Mouse (Mus musculus) right cerebral cortex, adult 18-20 months (tissue): ENCODE data around the gene Dock2.
A peak's percentile ranks its signal among the peaks of the same experiment; 100 is the strongest.

Source experiments
- DNase-seq: peaks from one replicate; pipeline ENCODE4 v3.0.0; 2022; ENCODE audit warnings: mixed read lengths

Gene Dock2

DNA sequence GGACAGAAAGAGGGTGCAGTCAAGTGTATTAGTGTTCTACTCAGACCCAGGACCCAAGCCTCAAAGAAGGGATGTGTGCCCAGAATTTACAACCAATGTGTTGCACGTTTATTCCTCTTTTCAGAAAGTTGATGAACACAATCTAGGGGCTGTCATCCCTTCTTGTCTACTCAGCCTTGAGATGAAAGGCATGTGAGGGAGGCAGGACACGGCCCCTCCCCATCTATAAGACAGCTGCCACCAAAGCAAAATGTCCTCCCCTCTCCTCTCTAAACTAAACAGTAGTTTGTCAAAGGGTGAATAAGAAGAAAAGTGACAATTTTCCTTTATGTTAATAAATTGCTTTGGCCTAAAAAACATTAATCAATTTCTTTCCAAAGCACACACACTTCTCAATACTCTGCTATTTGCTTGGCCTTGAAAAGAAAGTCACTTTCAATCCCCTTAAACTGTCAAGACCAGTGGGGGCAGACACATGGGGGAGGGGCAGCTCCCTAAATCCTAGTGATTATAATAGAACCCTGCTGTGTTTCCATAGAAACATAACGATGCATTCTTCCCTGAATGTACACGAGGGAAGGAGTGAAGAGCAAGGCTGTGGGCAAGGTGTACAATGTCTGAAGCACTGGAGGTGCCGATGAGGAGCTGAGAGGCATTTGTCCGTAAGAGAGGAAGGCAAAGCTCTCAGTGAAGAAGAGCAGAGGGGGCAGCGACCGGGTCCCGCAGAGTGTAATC is 367.6 kb downstream of the Dock2 start:
- no peak for DNase-seq

DNA sequence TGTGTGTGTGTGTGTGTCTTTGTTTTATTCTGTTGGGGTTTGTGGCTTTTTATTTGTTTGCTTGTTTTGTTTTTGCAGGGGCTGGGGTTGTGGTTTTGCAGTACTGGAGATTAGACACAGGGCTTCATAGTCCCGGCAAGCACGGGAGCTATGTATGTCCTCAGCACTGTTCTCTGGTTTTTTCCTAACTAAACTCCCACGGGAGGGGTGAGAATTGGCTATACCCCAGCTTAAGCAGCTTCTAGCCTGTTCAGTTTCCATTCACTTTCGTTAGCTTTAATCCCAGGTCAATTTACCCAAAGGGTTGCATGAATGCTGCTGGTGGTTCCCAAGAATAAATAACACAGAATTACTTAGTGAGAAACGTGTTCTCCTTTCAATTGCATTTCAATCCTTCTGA is 376.8 kb downstream of the Dock2 start:
- DNase-seq: no peak

DNA sequence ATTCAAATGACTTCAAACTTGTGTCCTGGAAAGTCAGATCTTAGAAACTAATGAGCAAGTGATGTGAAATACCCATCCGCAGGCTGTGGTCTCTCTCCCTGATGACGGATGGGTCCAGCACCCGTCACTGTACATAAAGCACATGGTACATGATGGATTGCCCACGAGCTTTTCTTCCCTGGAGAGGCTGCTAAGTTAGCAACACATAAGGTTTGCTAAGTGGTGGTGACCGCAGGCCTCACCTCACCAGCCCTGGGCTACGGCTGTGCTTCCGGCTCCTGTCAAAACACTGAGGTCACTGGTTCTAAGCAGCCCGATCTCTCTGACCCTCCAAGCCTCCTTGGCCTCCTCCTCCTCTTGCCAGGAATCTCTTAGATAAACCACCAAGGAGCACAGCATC is 377.4 kb downstream of the Dock2 start:
- no peak for DNase-seq

DNA sequence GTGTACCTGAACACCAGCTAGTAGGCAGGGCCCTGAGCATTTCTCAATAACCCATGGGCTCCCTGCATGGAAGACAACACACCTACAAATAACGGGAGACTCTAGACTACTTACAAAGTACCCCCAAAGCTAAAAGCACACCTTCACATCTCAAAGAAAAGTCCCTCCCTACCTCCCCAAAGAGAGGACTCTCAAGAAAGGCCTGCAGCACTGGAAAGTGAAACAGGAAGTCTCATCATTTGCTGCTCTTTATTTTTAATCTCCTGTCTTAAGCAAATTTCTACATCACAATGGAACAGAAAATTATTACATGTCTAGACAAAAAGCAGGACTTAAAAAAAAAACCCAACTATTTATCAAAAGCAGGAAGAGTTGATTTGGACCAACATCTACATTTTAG is 378.4 kb downstream of the Dock2 start:
- DNase-seq: no peak

DNA sequence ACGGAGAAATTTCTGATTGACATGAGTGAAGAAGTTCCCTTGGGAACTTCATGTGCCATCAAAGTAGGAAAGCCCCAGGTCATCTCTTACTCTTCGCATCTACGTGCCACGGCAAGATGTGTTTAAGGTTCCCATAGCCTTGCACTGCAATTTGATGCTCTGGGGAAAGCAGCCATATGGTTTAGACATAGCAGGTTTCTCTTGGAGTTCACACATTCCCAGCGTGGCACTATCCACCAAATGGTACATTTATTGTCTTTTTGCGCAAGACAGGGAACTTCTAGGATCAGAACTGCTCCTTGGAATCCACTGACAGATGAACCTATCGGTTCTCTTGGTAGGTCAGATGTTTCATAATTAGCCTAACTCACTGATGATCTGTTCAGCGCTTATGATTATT is 382.3 kb downstream of the Dock2 start:
- DNase-seq: no peak

DNA sequence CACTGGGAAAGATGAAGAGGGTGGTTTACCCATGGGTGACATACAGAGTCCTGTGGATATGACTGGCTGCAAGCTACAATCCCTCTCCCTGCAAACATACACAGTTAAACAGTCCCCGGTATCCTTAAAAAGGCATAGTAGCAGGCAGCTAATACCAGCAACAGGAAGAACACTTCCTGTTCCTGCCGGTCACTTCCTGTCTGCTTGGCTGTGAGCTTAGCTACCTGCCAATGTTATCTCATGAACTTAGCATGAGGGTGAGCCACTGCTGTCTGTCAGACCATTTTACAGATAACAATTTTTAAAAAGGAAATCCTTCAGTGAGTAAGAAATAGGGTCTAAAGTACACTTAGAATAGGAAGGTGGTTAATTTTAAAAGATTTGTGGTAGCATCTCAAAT is 385.1 kb downstream of the Dock2 start:
- no peak for DNase-seq

DNA sequence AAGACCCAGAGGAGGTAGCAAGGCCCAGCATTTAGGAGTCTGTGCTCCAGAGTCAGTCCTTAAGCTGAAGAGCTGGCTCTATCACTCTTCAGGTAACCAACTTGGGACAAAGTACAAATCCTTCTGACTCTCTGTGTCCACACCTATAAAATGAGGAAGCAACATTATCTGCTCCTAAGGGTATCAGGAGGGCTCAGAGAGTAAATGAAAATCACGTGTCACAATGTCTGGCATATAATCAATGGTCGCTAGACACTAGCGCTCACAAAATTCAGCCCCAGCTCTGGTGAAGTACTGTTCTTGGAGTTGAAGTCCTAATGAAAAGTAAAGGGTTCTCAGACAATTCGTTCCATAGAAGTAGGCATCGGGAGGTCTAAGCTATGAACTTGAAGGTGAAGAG is 386.0 kb downstream of the Dock2 start:
- DNase-seq: no peak

DNA sequence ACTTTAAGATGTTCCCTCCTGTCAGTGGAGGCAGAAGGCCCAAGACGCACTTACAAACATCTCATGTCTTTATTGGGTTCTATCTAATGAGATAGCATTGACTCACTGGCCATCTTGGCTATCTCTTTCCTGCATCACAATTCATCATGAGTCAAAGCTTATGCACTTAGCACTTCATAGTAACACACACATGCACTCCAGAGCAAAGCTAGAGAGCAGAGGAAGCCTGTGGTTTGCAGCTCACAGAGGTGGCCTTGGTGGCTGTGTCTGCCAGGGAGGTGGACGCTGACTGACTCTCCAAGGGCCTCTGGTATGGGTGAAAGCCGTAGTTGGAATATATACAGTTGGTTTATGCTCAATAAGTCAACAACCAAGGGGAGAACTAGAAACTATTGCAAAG is 387.9 kb downstream of the Dock2 start:
- DNase-seq: no peak

DNA sequence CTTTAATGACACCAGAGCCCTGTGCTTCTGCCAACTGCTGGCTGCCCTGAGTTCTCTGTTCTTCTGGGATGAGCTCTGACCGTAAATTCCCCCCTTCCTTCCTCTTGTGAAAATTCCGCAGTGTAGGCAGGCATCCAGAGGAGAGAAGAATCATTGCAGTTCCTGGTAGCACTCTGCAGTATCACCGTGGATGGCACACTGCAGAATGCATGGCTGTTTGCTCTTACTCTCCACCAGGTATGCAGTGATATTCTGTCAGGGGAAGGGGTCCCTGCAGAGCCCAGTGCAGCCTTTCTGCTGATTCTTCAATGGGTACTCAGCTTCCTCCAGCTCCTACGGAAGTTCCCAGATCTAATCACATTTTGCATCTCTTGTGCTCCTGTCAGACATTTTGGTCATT is 391.6 kb downstream of the Dock2 start:
- DNase-seq: no peak

DNA sequence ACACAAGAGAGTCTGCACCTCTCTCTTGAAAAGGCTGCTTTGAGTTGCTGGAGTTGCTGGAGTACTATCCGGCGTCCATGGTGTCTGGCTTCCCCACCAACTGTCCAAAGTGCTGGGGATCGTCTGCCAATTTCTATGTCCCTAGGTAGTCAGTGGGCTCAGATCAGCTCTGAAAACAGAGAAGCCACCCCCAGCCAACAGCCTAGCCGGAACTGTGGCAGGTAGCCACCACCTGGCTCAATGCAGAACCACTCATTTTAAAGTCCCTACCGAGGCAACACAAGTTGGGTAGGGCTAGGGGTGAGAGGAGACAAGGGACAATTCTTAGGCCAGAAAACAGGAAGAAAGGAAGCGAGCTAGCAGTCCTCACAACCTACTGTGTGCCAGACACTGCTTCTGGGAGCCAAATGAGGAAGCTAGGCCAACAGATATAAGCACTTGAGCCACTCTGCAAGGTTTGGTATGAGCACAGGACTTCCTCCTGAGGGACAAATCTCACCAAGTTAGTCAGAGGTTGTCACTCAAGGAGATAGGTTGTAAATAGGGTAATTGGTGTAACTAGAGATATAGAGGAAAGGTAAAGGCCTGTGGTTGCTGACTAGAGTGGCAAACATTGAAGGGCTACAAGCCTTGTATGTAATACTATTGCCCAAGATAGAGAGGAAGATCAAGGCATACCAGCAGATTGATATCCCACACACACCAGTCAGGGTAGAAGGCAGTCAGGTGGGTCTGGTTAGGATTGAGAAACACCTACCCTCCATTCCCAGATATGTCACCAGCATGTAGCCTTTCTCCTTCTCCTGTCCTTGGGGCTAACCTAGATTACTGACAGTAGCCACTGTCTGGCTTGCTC is 394.2 kb downstream of the Dock2 start:
- DNase-seq: no peak

DNA sequence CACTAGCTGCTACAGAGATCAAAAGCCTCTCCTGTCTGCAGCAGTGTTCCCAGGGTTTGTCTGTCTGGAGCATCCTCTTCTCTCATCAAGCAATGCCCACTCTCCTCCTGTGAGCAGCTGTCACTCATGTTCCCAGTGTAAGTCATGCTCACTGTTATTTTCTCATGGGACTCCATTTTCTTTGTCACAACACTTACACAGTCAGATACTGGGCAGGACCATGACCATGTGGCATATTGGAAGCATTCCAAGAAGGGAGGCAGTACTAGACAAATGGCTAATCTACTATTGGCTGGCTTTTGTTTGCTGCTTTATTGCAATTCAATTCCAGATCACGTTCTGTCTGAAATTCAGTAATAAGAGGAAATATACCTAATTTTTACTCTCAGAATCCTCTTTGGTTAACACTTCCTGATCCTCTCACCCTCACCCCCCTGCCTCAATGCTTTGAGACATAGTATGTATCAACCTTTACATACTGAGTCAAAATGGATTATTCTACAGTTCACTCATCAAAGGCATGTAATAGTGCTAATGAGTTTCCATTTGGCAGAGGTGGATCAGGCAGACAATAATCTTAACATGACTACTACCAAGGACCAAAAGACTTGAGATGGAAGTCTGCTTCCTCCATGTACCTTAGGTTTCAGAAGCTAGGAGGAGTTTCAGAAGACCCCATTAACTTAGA is 398.5 kb downstream of the Dock2 start:
- no peak for DNase-seq

DNA sequence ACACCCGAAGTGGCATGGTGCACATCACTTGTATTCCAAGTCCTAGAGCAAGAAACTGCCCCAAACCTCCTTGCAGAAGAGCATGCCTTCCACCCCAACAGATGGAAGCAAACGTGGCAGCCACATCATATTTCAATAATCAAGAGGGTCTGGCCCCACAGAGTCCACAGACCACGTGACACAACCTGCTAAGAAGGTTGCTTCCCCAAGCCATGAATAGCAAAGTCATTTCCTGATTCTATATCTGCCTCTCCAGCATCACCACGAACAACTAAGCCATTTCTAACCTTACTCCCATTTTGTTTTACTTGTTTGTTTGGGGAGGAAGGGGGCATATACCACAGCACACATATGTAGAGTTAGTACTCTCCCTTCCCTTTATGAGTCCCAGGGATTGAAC is 399.5 kb downstream of the Dock2 start:
- no peak for DNase-seq

DNA sequence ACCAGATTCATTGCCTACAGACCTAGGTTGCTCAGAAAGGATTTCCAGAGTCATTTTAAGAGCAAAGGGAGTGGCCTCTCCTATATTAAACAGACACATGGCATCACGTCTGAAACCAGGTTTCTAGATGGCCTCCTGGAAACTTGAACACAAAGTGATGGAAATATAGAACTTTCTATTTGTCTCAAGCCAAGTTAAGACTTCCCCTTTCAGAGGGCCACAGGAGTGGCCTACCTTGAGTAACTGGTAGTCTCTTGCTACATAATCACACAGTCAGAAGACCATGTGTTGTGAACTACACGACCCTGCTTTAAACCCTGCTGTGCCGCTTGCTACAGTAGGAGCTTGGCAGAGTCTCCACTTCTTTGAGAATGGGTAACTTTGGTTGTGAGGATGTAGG is 400.2 kb downstream of the Dock2 start:
- no peak for DNase-seq

DNA sequence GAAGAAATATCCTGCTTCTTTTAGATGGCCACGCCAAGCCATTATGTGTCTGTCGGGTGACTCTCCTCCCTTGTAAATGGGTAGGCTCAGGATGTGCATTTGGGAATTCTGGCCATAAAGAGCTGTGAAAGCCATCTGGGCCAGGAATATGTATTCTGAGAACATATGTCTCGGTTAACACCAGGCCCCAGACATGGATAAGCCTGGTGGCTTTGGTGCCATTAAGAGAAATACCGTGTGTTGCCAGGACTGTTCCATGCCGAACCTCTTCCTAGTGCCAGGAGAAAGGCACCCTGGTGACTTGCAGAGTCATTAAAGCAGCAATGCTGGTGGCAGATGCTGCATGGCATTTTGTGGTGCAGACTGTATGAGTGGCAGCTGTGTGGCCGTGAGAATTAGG is 406.0 kb downstream of the Dock2 start:
- DNase-seq: no peak

DNA sequence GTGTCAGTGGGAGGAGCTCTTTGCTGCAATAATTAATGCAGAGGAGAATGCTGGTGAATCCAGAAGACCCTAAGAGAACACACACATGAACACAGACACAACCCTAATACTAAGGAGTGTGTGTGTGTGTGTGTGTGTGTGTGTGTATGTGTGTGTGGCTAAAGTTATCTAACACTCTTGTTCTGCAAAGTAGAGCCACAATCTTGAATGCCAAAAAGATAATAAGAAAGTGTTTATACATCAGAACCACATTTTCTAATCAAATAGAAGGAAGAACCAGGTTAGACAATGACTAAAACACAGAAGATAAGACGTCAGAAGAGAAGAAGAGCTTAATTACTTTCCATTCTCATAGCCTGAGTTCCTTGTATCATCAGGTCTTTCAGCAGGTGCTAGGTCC is 408.1 kb downstream of the Dock2 start:
- DNase-seq: no peak

DNA sequence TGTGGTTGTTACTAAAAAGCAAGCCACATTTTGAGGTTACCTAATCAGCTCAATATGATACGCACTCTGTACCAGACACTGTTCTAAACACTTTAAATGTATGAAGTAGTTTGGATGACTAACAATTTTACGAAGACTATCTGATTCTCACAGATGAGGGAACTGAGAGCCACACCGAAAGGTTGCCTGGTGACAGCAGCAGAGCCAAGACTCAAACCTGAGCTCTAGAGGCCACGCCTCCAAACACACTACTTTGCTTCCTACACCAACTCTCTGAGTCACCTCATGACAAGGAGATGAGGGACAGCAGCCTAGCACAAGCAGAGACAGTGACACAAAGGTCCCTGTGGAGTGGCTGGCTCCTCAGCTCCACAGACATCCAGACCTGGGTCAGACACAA is 411.5 kb downstream of the Dock2 start:
- no peak for DNase-seq

DNA sequence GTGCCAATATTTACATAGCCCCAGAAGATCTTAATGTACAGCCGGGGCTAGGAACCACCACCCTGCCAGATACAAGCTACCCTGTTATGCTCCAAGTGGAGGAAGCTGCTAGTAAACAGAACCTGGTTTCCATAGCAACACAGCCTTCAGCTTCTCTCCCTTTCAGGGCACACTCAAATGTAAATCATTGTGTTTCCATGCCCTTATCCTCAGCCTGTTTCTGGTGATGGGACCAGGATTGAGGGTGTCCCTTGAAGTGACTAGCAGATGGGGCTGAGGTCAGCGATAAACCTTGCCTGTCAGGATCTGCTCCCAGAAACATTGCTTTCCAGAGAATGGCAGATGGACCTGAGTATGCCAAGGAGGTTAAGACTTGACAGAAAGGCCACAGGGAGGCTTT is 427.6 kb downstream of the Dock2 start:
- no peak for DNase-seq

DNA sequence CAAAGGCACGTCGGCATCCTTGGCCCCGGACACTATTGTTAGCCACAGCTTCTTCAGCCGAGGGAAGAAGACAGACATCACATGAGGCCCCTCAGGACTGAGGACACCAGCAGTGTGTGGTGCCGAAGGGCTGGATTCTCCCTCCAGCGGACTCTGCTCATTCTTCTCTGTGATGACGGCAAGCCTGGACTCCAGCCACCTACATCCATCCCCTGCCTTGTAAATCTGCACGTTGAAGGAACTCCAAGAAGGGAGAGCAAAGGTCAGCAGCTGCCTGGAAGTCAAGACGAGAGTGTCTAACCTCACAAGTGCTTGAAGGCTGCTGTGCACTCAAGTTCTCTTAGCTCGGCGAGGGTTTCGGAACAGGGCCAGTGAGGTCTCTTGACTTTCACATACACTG is 428.3 kb downstream of the Dock2 start:
- DNase-seq: no peak

DNA sequence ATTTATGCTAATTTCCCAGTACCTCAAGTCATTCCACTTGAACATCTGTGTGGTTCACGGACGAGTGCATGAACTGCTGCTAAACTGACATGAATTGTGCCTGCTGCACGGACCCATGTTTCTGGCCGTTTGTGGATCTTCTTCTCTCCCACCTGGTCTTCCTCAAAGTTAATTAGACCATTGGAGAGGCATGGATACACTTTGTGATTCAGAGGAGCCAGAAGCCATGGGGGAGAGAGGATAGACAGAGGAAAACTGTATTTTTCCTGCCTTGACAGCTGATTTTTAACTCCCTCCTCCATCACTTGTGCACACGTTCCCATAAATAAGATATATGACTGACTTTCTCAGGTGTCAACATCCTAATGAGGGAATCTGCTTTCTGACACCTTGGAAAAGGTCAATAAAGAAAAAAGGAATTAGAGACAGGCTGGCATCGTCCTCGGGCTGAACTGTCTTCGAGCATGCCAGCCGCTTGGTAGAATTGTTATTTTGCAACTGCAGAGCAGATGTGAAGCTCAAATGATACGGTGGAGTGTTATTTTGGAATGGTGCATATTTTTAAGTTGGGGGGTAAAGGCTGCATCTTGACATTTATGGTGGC is 434.1 kb downstream of the Dock2 start:
- no peak for DNase-seq

DNA sequence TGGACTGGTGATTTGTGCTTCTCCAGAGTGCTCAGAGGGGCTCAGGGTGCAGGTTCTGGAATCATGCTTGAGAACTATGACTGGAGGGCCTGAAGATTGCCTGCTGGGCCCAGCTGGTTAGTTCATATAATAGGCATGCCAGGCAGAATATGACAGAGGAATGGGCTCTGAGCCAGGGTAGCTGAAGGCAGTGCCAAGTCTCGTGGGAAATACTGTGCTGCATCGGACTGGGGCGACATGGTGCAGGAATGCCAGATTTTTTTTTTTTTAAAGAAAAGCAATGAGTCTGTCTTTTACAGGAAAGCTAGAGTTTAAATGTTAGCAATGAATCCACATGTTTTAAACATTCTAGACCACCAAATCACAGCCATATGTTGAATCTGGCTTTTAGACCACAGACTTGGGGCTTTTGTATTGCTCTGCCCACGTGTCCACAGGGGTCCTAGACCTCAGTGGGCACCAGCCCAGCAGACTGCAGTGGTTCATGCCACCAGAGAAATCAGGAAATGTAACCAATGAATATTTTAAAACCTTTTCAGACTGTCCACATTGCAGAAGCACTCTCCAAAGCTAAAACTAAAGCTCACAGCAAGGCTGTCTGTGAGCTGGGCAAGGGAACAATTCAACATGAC is 435.3 kb downstream of the Dock2 start:
- DNase-seq: peak; percentile 28

DNA sequence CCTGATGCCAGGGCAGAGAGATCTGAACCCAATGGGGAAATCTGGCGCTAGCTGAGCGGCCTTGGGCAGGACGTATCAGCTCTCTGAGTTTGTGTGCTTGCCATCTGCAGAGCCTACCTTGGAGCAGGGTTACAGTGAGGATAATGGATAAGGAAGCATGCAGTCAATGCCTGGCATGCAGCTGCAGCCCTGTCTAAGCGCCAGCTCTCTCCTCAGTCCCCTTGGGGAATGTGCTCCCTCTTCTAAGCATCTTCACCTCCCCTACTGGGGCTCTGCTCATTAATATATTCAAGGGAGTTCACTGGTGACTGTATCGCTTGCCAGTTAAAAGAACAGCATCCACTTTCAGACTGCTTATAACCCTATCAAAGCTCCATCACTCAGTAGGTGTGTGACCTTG is 439.4 kb downstream of the Dock2 start:
- no peak for DNase-seq

DNA sequence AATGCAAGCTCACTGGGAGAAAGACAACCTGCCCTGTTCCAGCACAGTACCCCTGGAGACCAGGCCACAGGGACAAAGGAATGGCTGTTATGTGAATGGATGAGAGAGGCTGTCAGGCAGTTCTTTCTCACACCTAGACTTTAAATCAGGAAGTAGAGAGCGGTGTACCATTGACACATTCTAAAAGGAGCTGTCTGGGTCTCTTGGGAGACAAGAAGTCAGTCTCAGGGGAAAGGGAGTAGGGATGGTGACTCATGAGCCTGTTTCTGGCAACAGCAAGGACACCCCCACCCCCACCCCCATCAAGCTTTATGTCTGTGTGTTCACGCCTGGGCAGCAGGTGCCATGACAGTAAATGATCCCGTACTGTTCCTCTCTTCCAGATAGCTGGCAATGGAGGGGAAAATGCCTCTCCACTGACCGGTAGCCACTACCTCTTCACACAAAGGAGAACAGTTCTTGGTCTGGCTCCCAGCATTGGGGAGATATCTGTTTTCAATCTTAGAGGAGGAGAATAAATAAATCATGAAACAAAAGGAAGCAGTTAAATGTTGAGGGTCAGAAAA is 439.9 kb downstream of the Dock2 start:
- DNase-seq: no peak

DNA sequence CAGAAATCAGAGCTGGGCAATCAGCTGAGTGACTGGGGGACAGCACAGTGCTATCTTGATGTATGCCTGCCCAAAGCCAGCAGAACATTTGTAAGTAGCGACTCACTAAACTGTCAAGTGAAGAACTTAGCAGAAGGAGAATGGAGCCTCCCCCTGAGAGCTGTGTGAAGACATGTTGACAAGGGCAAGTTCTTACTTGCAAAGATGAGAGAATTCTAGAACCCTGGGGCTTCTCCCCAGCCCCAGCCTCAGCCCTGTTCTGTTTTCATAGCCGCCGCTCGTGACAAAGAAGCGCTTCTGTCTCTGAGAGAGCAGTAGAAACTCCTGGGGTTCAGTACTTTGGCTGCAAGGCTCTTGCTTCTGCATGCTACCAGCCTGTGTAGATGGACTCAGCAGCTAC is 444.0 kb downstream of the Dock2 start:
- no peak for DNase-seq
